In genomic region chr13:103806210-103806851, GRCm38 (mm10) we compare ENCODE assay signal across 9 mouse cellular contexts. TPM values are rescaled to one million over a fixed set of nuclear protein-coding genes. Genes with fewer than 3 reads are reported as not detected.
A peak's percentile ranks its signal among the peaks of the same experiment; 100 is the strongest.
DNase-seq lines count a peak whose midpoint lies in the region; ATAC-seq and TF ChIP-seq lines count a peak whose summit lies in the region.
"Had no signal": no experiment of that assay in that cellular context is flagged by ENCODE, and none has a peak within 500 bp of the region (broad histone marks: within the 10 kb centered on the region; RNA-seq: fewer than 3 reads in every experiment).

No protein-coding gene starts in this region.

- no peaks in the 10 kb centered on the region for H3K27me3 ChIP-seq in neural tube, embryonic 12.5 days (replicated peaks)
- no peaks in the 10 kb centered on the region for H3K27me3 ChIP-seq in thymus, adult 2 months (ENCODE audit: control insufficient read depth, insufficient read depth, low read length)

- no peak for TF ChIP-seq CTCF in thymus, adult 2 months (IDR thresholded peaks at IDR 0.05; ENCODE audit: borderline replicate concordance, control insufficient read depth, extremely low read depth, insufficient read depth, low read length, poor library complexity)

- peaks cover 8% of the 10 kb centered on the region; the same call in 1 of the 2 replicates for H3K4me1 ChIP-seq in neural tube, embryonic 12.5 days
- H3K4me1 ChIP-seq in thymus, adult 2 months (replicated peaks; ENCODE audit: control insufficient read depth, insufficient read depth, low read length): no peaks in the 10 kb centered on the region

- no peak overlapping the region for H3K27ac ChIP-seq in neural tube, embryonic 12.5 days
- no peak overlapping the region for H3K27ac ChIP-seq in thymus, adult 2 months (ENCODE audit: control insufficient read depth, insufficient read depth, low read length)

- H3K4me2 ChIP-seq in neural tube, embryonic 12.5 days (replicated peaks): no peak overlapping the region; the same call in 1 of the 2 replicates

- H3K4me3 ChIP-seq in neural tube, embryonic 12.5 days: no peak overlapping the region
- H3K4me3 ChIP-seq in thymus, adult 2 months (ENCODE audit: control insufficient read depth, insufficient read depth, low read length): no peak overlapping the region

- no peaks in the 10 kb centered on the region for H3K36me3 ChIP-seq in neural tube, embryonic 12.5 days
- H3K36me3 ChIP-seq in thymus, adult 2 months (ENCODE audit: control insufficient read depth, insufficient read depth, low read length): no peaks in the 10 kb centered on the region

- no peak for TF ChIP-seq POLR2A in thymus, adult 2 months (IDR thresholded peaks at IDR 0.05; ENCODE audit: control insufficient read depth, extremely low read depth, insufficient read depth, low read length, poor library complexity)

- no peaks in the 10 kb centered on the region for H3K9me3 ChIP-seq in neural tube, embryonic 12.5 days

- no peak overlapping the region for H3K9ac ChIP-seq in neural tube, embryonic 12.5 days

- WGBS in neural tube, embryonic 12.5 days: 17% methylated on average over 6 of the region's 6 CpGs
- WGBS in thymus, adult 2 months: 92% methylated on average over 6 of the region's 6 CpGs

- no peak for DNase-seq in neural tube, embryonic 10.5 days (ENCODE audit: extremely low spot score, low spot score)
- peak; percentile 14 to 36 for DNase-seq in frontal cortex, postnatal 25 days (ENCODE audit: low spot score in 2 of 2)
- peak; percentile 67 to 79 for DNase-seq in left cerebral cortex, postnatal 14 days (ENCODE audit: low spot score in 2 of 2)
- DNase-seq in ovary, postnatal 14 days (ENCODE audit: low spot score): no peak
- DNase-seq in embryo, embryonic 10 days (ENCODE audit: low spot score): no peak
- no peak for DNase-seq in thymus, postnatal 14 days
- no peak for DNase-seq in thymus, adult 2 months
- DNase-seq: liver had no signal

- intact Hi-C loops in left cerebral cortex, postnatal 14 days (cut with DNase I): loop anchor here (10.0 kb wide), 2 partner anchors 118 to 218 kb away; partner anchors contain the start of gene Erbin

- peak; percentile 72 for ATAC-seq in neural tube, embryonic 12.5 days (ENCODE audit: low FRiP score, low read depth)

RNA-seq across cellular contexts. Expression of gene Srek1, which starts 31.9 kb away (rescaled TPM):
- 83.8 and 93.9 TPM in 2 replicates for polyA plus RNA-seq in neural tube, embryonic 12.5 days (2016; fragmentation: Nextera tagmentation; extraction: Ambion mirVana)
- 10 to 100 TPM; 73.6 to 75.1 TPM for total RNA-seq in left cerebral cortex, postnatal 14 days (2021)
- 82.9 and 95.2 TPM in 2 replicates for polyA plus RNA-seq in thymus, adult 2 months (2012; rRNA removed)

Comparison
In these comparisons a context has a peak if more than half of its experiments do, and no peak if none do; other contexts are left out.
1. DNase-seq: peak in frontal cortex, postnatal 25 days (2 of 2) and left cerebral cortex, postnatal 14 days (2 of 2); none in neural tube, embryonic 10.5 days (single experiment), ovary, postnatal 14 days (single experiment), embryo, embryonic 10 days (single experiment), thymus, postnatal 14 days (single experiment) and thymus, adult 2 months (single experiment).